Mouse (Mus musculus) olfactory bulb, adult 2 months (tissue): ENCODE measurements at regions not wholly inside any gene's neighbourhood (a gene's known extent, or its start where the extent isn't known, plus 50 kb on each side); places are given as distances from the start of the nearest gene placed in this dataset.

ENCODE experiments used
- CTCF ChIP-seq: fragments of 200-500 bp; IDR thresholded peaks from 2 replicates; pipeline ENCODE4 v1.5.1; 2012; ENCODE audit warnings: low read depth, mild to moderate bottlenecking, low read length, moderate library complexity; ENCODE audit not compliant: insufficient read depth
- POLR2A ChIP-seq: fragments of 200-500 bp; IDR thresholded peaks from 2 replicates; pipeline ENCODE4 v1.6.1; 2012; ENCODE audit warnings: mild to moderate bottlenecking, low read depth, low read length, moderate library complexity; ENCODE audit not compliant: insufficient read depth

DNA sequence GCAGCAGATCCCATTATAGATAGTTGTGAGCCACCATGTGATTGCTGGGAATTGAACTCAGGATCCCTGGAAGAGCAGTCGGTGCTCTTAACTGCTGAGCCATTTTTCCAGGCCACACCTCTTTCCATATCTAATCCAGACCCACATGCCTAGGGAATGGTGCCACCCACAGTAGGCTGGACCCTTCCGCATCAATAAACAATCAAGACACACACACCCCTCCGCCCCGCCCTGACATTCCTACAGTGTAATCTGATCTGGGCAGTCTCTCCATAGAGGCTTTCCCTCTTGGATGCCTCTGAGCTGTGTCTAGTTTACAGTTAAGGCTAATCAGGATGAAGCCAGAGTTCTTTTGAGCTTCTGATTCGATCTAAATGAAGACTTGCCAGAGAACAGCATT is 248.8 kb downstream of the Ajap1 start:
- no peak for TF ChIP-seq POLR2A
- no peak for TF ChIP-seq CTCF
